Mouse (Mus musculus): Measurements from ENCODE around the gene Arhgef1. TPM values are rescaled to one million over a fixed set of nuclear protein-coding genes. Genes with fewer than 3 reads are reported as not detected.
"Not testable (repeated sequence)": the region's sequence is repeated elsewhere in the genome, so short reads cannot be mapped to it uniquely, and the experiment has no call there.

Arhgef1 gene
- total and polyA plus RNA-seq, 3 experiments, result 17.8 to 128 (median 37.8) TPM

GRCm38 (mm10) chr7:24891241-24892124 lies 11.2 kb upstream of the Arhgef1 start (continued):
- TF ChIP-seq USF1 (IDR thresholded peaks at IDR 0.05; ENCODE audit: low read depth, low read length) (no peak), ZMIZ1 (IDR thresholded peaks at IDR 0.05; ENCODE audit: low read depth, low read length) (peak; percentile 49), ELF1 (IDR thresholded peaks at IDR 0.05; ENCODE audit: low read depth, low read length) (no peak), NELFE (IDR thresholded peaks at IDR 0.05; ENCODE audit: low read depth, low read length) (0 out of 2 replicates have a peak, but pooled peaks have one; percentile 7), MAFK (IDR thresholded peaks at IDR 0.05; ENCODE audit: insufficient replicate concordance, low read length) (no peak)

GRCm38 (mm10) chr7:24892125-24892583 lies 10.6 kb upstream of the Arhgef1 start:
- dilution Hi-C loops (cut with MboI; ENCODE audit: extremely low pct_ligation_motif_present, extremely low pct_unique_long_range_greater_than_20kb, low sequenced_read_pairs), result no loop called here
- peak overlapping the region; percentile 38; the same call in 1 of the 2 replicates for H3K27ac ChIP-seq (ENCODE audit: insufficient read depth, low read depth)

GRCm38 (mm10) chr7:24895749-24896148 lies 7.0 kb upstream of the Arhgef1 start:
- H3K9me3 ChIP-seq (replicated peaks; ENCODE audit: low read length); H3K4me2 ChIP-seq (ENCODE audit: insufficient read depth, low read depth, poor library complexity, severe bottlenecking); H3K9ac ChIP-seq (ENCODE audit: insufficient read depth, low read depth); H3K27me3 ChIP-seq (replicated peaks); in situ Hi-C loops (cut with MboI; ENCODE audit: low pct_ligation_motif_present, low pct_unique_long_range_greater_than_20kb, low sequenced_read_pairs); dilution Hi-C loops (cut with MboI; ENCODE audit: extremely low pct_ligation_motif_present, extremely low pct_unique_long_range_greater_than_20kb, low sequenced_read_pairs); DNase-seq (ENCODE audit: extremely low read depth); H3K4me3 ChIP-seq (replicated peaks in 1 of 3; ENCODE audit: low read depth in 2 of 3, low read length in 2 of 3, poor library complexity in 1 of 3): not testable (repeated sequence)
- Histone ChIP-seq H3K4me1 (ENCODE audit: control insufficient read depth in 1 of 2, insufficient read depth in 2 of 2) (peaks cover 13 to 64% of the 10 kb centered on the region in 2 experiments), H3K36me3 (replicated peaks in 1 of 2; ENCODE audit: control insufficient read depth in 1 of 2, insufficient read depth in 1 of 2, low read length in 1 of 2) (peaks cover 15 to 23% of the 10 kb centered on the region in 2 experiments), H3K27ac (ENCODE audit: insufficient read depth, low read depth) (peak overlapping the region; percentile 82), H3K79me2 (replicated peaks; ENCODE audit: control insufficient read depth, extremely low read depth, insufficient read depth, poor library complexity, severe bottlenecking) (peaks cover 12% of the 10 kb centered on the region)
- TF ChIP-seq ZNF384 (IDR thresholded peaks at IDR 0.05; ENCODE audit: low read depth, low read length), result peak; percentile 59

More at GRCm38 (mm10) chr7:24892125-24892583, 10.6 kb upstream of the Arhgef1 start:
- 0 out of 2 replicates have a peak overlapping the region, but pooled peaks have one; percentile 7 for H3K4me2 ChIP-seq (ENCODE audit: insufficient read depth, low read depth, poor library complexity, severe bottlenecking)
- TF ChIP-seq ZNF384 (IDR thresholded peaks at IDR 0.05; ENCODE audit: low read depth, low read length), result peak; percentile 42; the same call in 1 of the 2 replicates
- TF ChIP-seq MXI1 (IDR thresholded peaks at IDR 0.05; ENCODE audit: low read depth, low read length), result no peak
- H3K4me3 ChIP-seq (replicated peaks in 1 of 3; ENCODE audit: low read depth in 2 of 3, low read length in 2 of 3, poor library complexity in 1 of 3), result no peak overlapping the region
- peaks cover 33 to 41% of the 10 kb centered on the region in 2 experiments for H3K36me3 ChIP-seq (replicated peaks in 1 of 2; ENCODE audit: control insufficient read depth in 1 of 2, insufficient read depth in 1 of 2, low read length in 1 of 2)
- DNase-seq (ENCODE audit: extremely low read depth), result no peak
- H3K9me3 ChIP-seq (replicated peaks; ENCODE audit: low read length), result peaks cover 4% of the 10 kb centered on the region
- no peaks in the 10 kb centered on the region for H3K27me3 ChIP-seq (replicated peaks)
- H3K4me1 ChIP-seq (ENCODE audit: control insufficient read depth in 1 of 2, insufficient read depth in 2 of 2), result peaks cover 9 to 88% of the 10 kb centered on the region in 2 experiments
- peaks cover 14% of the 10 kb centered on the region for H3K79me2 ChIP-seq (replicated peaks; ENCODE audit: control insufficient read depth, extremely low read depth, insufficient read depth, poor library complexity, severe bottlenecking)
- H3K9ac ChIP-seq (ENCODE audit: insufficient read depth, low read depth), result no peak overlapping the region
- in situ Hi-C loops (cut with MboI; ENCODE audit: low pct_ligation_motif_present, low pct_unique_long_range_greater_than_20kb, low sequenced_read_pairs), result no loop called here

- Histone ChIP-seq H3K4me1 (ENCODE audit: control insufficient read depth in 1 of 2, insufficient read depth in 2 of 2) (peaks cover 14 to 64% of the 10 kb centered on the region in 2 experiments), H3K27ac (ENCODE audit: insufficient read depth, low read depth) (peak overlapping the region; percentile 82), H3K79me2 (replicated peaks; ENCODE audit: control insufficient read depth, extremely low read depth, insufficient read depth, poor library complexity, severe bottlenecking) (peaks cover 12% of the 10 kb centered on the region), H3K27me3 (replicated peaks) (no peaks in the 10 kb centered on the region), H3K4me3 (replicated peaks in 1 of 3; ENCODE audit: low read depth in 2 of 3, low read length in 2 of 3, poor library complexity in 1 of 3) (no peak overlapping the region), H3K9ac (ENCODE audit: insufficient read depth, low read depth) (no peak overlapping the region), H3K4me2 (ENCODE audit: insufficient read depth, low read depth, poor library complexity, severe bottlenecking) (peak overlapping the region; percentile 5; the same call in 1 of the 2 replicates), H3K36me3 (replicated peaks in 1 of 2; ENCODE audit: control insufficient read depth in 1 of 2, insufficient read depth in 1 of 2, low read length in 1 of 2) (peaks cover 16 to 26% of the 10 kb centered on the region in 2 experiments), H3K9me3 (replicated peaks; ENCODE audit: low read length) (peaks cover 4% of the 10 kb centered on the region)
- dilution Hi-C loops (cut with MboI; ENCODE audit: extremely low pct_ligation_motif_present, extremely low pct_unique_long_range_greater_than_20kb, low sequenced_read_pairs) (no loop called here), in situ Hi-C loops (cut with MboI; ENCODE audit: low pct_ligation_motif_present, low pct_unique_long_range_greater_than_20kb, low sequenced_read_pairs) (no loop called here)
- DNase-seq (ENCODE audit: extremely low read depth), result peak; percentile 70
- TF ChIP-seq POLR2AphosphoS2 (IDR thresholded peaks at IDR 0.05; ENCODE audit: low read depth, low read length) (no peak), E2F4 (IDR thresholded peaks at IDR 0.05; ENCODE audit: insufficient replicate concordance, low read depth, low read length) (no peak), POLR2A (IDR thresholded peaks at IDR 0.05; ENCODE audit: low read depth, low read length) (no peak), IRF4 (IDR thresholded peaks at IDR 0.05; ENCODE audit: low read depth, low read length) (no peak), TCF12 (IDR thresholded peaks at IDR 0.05; ENCODE audit: low read depth, low read length) (no peak), SMC3 (IDR thresholded peaks at IDR 0.05; ENCODE audit: low read depth, low read length) (no peak), MYC (IDR thresholded peaks at IDR 0.05; ENCODE audit: low read depth, low read length) (no peak)
Observed at GRCm38 (mm10) chr7:24896269-24896668, 6.4 kb upstream of the Arhgef1 start.

Data from CH12.LX (cell line).